Mouse (Mus musculus) bone marrow, adult 2 months (tissue): ENCODE results near the gene Trappc12. TPM values are rescaled to one million over a fixed set of nuclear protein-coding genes. Genes with fewer than 3 reads are reported as not detected.

ENCODE experiments used
- H3K27ac ChIP-seq: fragments of 200-500 bp; 2 replicates; pipeline ENCODE4 v1.5.1; 2012; ENCODE audit warnings: low read depth, mild to moderate bottlenecking, control low read depth, inconsistent platforms, low read length; ENCODE audit not compliant: control insufficient read depth, poor library complexity, insufficient read depth
- H3K4me1 ChIP-seq: fragments of 200-500 bp; 2 replicates; pipeline ENCODE4 v1.6.1; 2011; ENCODE audit warnings: low read length; ENCODE audit not compliant: control insufficient read depth, insufficient read depth
- H3K4me3 ChIP-seq: fragments of 200-500 bp; replicated peaks from 2 replicates; pipeline ENCODE3; 2011; ENCODE audit warnings: mild to moderate bottlenecking, low read depth, low read length, control low read depth; ENCODE audit not compliant: control insufficient read depth
- CTCF ChIP-seq: fragments of 200-500 bp; IDR thresholded peaks from 2 replicates; pipeline ENCODE4 v1.5.1; 2011; ENCODE audit warnings: low read length, control low read depth; ENCODE audit not compliant: control insufficient read depth, insufficient read depth
- POLR2A ChIP-seq: fragments of 200-500 bp; IDR thresholded peaks from 2 replicates; pipeline ENCODE4 v1.6.1; 2011; ENCODE audit warnings: low read depth, mild to moderate bottlenecking, control low read depth, low read length, borderline replicate concordance; ENCODE audit not compliant: control insufficient read depth
- WGBS: fragments of 180-500 bp; shearing (Covaris S2); methylation state at CpG from one replicate; pipeline ENCODE4 v1.1.7; 2018; 5-methylcytosine and 5-hydroxymethylcytosine counted together
- polyA plus RNA-seq: library from polyadenylated mRNA; stranded (reverse); fragments of >200 nt; gene quantifications from 2 replicates; pipeline ENCODE4 v1.2.4, GENCODE M21; 2011; ENCODE audit warnings: low replicate concordance; ENCODE audit not compliant: missing spikeins, insufficient read depth, insufficient read length

Gene Trappc12
- polyA plus RNA-seq, 1 experiment, result 12.8 TPM

DNA sequence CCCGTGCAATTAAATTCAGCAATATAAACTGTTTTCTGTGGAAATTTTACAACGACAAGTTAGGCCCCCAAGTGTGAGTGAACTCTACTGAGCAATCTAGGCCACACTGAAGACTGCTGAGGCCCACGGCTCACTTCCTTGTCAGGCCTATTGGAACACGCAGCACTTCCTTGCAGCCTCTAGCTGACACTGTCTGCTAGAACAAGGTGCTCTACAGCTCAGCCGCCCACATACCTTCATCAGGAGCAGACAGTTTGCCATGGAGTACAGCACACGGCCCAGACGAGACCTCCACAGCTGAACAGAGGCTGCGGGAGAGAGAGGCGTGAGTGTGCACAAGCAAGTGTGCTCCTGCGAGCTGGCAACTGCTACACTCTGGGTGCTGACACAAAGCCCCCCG, 49.0 kb downstream of the Trappc12 start:
- WGBS, result 88% methylated on average over 11 of the region's 11 CpGs
- TF ChIP-seq CTCF (no peak), POLR2A (no peak)
- no peaks in the 10 kb centered on the region for H3K4me1 ChIP-seq

DNA sequence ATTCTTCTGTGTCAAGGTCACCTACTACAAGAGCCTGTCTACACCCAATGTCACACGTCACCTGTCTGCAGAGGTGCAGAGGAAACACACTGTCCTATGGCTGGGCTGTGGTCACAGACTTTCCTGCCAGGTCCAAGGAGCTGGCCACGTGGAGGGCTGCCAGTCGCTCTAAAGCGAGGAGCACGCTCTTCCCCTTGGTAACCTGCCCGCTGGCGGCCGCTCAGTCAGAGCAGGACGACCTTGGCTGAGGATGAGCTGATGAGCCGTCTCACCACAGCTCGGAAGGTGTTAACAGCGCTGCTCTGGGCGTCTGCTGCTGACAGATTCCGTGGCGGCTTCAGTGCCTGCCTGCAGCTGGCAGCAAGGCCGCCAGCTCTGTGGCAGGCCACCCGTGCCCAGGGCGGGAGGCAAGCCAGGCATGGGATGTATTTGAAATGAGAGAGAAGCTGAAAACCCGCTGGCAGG, 49.7 kb downstream of the Trappc12 start:
- H3K4me1 ChIP-seq, result no peaks in the 10 kb centered on the region
- no peak for TF ChIP-seq CTCF
- no peak for TF ChIP-seq POLR2A
- no peak overlapping the region for H3K27ac ChIP-seq
- H3K4me3 ChIP-seq, result no peak overlapping the region
- WGBS, result 82% methylated on average over 19 of the region's 19 CpGs

More for the DNA sequence above, 49.0 kb downstream of the Trappc12 start:
- Histone ChIP-seq H3K27ac (no peak overlapping the region), H3K4me3 (no peak overlapping the region)

DNA sequence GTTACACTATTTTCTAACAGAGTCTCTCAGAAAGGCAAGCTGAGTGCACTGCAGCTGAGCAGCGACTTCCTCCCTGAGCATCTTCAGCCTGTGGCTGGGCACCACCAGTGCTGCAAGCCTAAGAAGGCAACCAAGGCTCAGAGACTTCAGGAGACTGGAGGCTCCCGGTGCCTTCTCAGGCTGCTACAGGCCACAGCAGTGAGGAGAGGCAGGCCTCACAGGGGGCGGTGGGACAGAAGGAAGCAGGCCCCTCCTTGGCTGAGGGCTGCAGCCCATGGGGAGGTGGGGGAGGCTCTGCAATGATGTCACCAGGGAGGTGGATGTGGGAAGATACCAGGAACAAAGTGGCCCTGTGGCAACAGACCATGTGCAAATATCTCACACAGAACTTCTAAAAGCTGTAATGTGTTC, 50.2 kb downstream of the Trappc12 start:
- no peaks in the 10 kb centered on the region for H3K4me1 ChIP-seq
- 62% methylated on average over 3 of the region's 3 CpGs for WGBS
- TF ChIP-seq POLR2A (no peak), CTCF (peak; percentile 10; the same call in 1 of the 2 replicates)
- H3K4me3 ChIP-seq, result no peak overlapping the region
- H3K27ac ChIP-seq, result no peak overlapping the region

DNA sequence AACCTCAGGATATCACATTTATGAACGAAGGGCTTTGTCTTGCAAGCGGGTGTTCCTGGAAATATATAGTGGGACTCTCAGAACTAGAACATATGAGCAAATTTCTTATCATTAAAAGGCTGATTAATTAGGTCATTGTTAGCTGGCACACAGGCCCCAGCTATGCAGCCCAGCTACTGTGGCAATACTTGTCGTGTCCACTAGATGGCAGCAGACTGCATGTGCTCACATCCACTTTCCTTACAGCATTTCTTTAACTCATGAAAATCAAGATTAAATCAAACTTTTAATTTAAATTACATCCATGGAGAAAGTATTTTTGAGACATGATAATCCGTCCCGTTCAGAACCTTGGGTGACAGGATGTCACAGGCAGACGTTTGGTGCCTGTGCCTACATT, 50.6 kb downstream of the Trappc12 start:
- WGBS, result 39% methylated on average over 6 of the region's 6 CpGs
- Histone ChIP-seq H3K27ac (no peak overlapping the region), H3K4me3 (no peak overlapping the region), H3K4me1 (no peaks in the 10 kb centered on the region)
- TF ChIP-seq POLR2A (no peak), CTCF (peak; percentile 88)

DNA sequence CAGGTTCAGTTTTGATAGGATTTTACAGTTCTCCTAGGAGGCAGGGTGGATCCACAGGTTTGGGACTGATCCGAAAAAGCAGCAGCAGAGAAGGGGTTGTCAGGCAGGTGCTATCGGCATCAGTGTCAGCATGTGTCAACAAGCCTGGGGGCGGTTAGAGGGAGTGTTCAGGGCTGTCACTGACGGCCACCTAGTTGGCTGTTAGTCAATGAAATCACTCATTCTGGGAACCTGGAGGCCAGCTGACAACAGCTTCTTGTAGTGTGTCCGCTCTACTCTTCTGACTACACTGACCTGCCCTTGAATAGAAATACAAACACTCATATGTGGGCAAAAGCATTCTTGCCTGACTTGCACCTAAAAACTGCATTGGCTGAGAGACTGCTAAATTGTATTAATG, 51.2 kb downstream of the Trappc12 start:
- Histone ChIP-seq H3K4me3 (no peak overlapping the region), H3K4me1 (no peaks in the 10 kb centered on the region), H3K27ac (no peak overlapping the region)
- TF ChIP-seq CTCF (no peak), POLR2A (no peak)
- WGBS, result 84% methylated on average over 5 of the region's 5 CpGs

DNA sequence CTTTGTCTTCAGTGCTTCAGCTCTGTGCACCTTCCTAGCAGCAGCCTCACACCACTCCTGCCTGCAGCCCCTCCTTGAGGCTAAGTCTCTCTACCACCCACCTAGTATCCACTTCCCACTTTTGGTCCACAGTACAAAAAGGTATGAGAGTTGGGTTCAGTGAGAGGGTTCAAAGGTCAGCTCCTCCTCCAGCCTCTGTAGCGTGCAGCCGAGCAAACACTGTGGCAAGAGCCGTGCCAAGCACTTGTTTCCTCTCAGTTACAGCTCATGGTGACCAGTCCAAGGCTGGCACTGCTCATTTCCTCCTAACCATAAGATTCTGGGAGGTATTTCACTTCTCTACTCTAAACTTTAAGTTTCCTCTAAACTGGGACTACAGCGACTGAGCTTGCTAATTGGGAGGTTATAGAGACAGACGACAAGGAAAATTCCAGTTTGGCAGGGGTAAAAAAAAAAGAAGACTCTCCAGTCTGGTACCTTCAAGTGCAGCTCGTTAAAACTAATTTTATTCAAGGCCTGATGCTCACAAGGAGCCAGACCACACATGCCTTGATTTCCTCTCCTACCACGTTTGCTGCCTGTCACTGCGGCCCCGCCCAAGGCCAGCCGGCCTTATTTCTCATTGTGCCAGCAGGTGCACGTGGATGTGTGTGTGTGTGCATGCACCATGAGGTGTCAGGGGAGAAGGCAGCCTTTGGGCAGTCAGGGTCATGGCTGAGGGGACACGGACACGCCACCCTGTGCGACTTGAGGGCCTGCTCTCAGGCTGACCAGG, 52.3 kb downstream of the Trappc12 start:
- TF ChIP-seq POLR2A (no peak), CTCF (no peak)
- no peak overlapping the region for H3K27ac ChIP-seq
- WGBS, result 83% methylated on average over 14 of the region's 14 CpGs
- H3K4me3 ChIP-seq, result no peak overlapping the region
- no peaks in the 10 kb centered on the region for H3K4me1 ChIP-seq

DNA sequence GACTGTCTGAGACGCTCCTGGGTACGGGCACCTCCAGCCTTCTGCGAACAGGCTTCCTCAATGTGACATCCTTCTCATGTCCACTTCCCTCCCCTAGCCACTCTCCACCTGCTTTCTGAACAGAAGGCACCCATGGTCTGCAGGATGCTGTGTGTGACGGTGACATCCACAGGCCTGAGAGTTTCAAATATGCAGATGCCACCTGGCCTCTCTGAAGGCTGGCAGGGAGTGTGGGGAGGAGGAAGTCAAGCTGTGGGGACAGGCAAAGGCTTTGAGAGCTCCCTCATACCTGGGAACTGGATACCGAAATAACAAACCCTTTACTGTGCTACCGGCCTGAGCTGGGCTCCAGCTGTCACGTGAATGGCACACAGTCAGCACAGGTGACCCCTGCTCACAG, 55.5 kb downstream of the Trappc12 start:
- 91% methylated on average over 7 of the region's 7 CpGs for WGBS
- H3K27ac ChIP-seq, result no peak overlapping the region
- TF ChIP-seq CTCF (no peak), POLR2A (no peak)
- no peak overlapping the region for H3K4me3 ChIP-seq
- no peaks in the 10 kb centered on the region for H3K4me1 ChIP-seq

DNA sequence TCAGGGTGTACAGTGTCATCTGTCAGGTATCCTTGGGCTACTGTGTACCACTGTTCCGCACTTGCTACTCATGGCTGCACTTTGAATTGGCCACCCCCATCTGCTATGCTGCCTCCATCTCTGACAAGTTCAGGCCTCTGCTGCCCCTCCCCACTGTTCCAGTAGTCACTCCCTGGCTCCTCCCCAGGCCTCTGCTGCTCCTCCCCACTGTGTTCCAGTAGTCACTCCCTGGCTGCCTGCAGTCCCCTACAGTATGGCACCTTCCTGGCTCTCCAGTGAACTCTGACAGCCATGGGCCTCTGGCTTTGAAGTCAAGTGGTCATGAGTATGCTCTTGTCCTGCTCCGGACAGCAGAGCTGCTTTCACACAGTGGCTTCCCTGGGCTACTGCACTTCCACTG, 56.0 kb downstream of the Trappc12 start:
- TF ChIP-seq CTCF (no peak), POLR2A (no peak)
- Histone ChIP-seq H3K27ac (no peak overlapping the region), H3K4me3 (no peak overlapping the region), H3K4me1 (no peaks in the 10 kb centered on the region)
- 89% methylated on average over 2 of the region's 2 CpGs for WGBS

DNA sequence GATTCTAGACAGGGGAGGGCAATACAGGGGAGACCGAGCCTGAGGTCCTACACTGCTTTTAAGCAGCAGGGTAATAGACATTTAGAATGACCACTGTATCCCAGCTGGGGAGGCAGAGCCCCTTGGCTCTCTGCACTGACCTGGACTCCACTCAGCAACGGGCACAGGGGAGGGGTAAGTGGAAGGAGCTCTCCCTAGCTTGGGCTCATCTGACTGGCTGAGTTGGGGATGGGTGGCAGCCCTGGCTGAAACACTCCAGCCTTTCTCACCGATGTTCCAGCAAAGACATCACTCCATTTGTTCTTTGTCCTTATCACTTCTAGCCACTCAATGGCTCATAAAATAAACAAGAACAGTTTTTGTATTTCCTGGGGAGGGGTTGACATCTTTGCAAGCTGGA, 56.5 kb downstream of the Trappc12 start:
- Histone ChIP-seq H3K4me1 (no peaks in the 10 kb centered on the region), H3K4me3 (no peak overlapping the region), H3K27ac (no peak overlapping the region)
- 85% methylated on average over 3 of the region's 3 CpGs for WGBS
- TF ChIP-seq POLR2A, result no peak
- no peak for TF ChIP-seq CTCF

DNA sequence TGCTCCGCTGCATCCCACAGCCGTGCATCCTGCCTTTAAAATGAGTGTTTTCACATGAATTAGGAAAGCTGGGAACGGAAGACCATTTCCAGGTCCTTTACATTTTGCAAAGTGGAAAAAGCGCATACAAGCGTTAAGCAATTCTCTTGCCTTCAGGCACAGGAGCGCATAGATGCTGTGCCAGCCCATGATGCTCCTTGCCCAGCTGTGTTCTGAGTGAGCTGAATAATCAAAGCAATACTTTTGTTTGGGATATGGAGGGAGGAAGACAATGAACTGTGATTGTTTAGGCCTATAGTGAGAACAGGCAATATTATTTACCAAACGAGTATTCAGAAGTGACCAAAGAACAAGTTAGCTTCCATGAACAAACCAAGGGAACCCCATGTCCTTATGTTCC, 59.5 kb downstream of the Trappc12 start:
- Histone ChIP-seq H3K27ac (no peak overlapping the region), H3K4me3 (no peak overlapping the region), H3K4me1 (no peaks in the 10 kb centered on the region)
- TF ChIP-seq CTCF, result no peak
- no peak for TF ChIP-seq POLR2A
- 90% methylated on average over 7 of the region's 7 CpGs for WGBS
